Mouse (Mus musculus): ENCODE data around the gene Usp46. TPM values are rescaled to one million over a fixed set of nuclear protein-coding genes. Genes with fewer than 3 reads are reported as not detected.

The Usp46 gene
- total and polyA plus RNA-seq, 2 experiments, result 3.0 to 5.4 TPM

DNA sequence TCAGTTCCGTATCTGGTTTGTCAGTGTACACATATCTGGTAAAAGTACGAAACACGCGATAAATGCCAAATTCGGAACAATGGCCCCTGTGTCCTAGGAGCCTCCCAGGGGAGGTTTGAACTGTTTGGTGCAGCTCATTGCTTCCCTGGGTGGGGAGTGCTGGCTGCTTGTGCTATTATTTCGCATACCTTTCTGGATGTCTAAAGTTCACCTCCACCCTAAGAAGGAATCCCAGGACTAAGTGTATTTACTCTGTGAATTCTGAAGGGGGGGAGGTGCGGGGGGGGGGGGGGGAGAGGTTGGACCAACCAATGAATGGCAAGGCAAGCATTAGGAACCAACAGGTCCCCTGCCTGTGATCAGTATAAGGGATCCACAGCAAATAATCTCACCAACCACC lies 6.0 kb downstream of the Usp46 start:
- no peaks in the 10 kb centered on the region for H3K27me3 ChIP-seq (ENCODE audit: control insufficient read depth, insufficient read depth, low read length)
- peaks cover 43% of the 10 kb centered on the region; the same call in 1 of the 2 replicates for H3K79me2 ChIP-seq (ENCODE audit: control insufficient read depth, insufficient read depth, low read length)
- 86% methylated on average over 7 of the region's 7 CpGs for WGBS
- H3K36me3 ChIP-seq (ENCODE audit: control insufficient read depth, insufficient read depth, low read length), result no peaks in the 10 kb centered on the region
- H3K9ac ChIP-seq (ENCODE audit: low read depth, low read length), result no peak overlapping the region
- H3K27ac ChIP-seq (replicated peaks; ENCODE audit: insufficient read depth, low read depth, low read length), result no peak overlapping the region
- no peak for DNase-seq (ENCODE audit: extremely low read depth, low read depth, low spot score)
- TF ChIP-seq POLR2A (IDR thresholded peaks at IDR 0.05; ENCODE audit: extremely low read depth, insufficient read depth, low read length) (no peak), CTCF (IDR thresholded peaks at IDR 0.05; ENCODE audit: low read depth, low read length) (no peak)
- H3K4me1 ChIP-seq (ENCODE audit: control insufficient read depth, insufficient read depth, low read length), result peaks cover 19% of the 10 kb centered on the region
- H3K4me3 ChIP-seq (ENCODE audit: insufficient read depth, low read depth, low read length), result no peak overlapping the region

- DNase-seq (ENCODE audit: extremely low read depth, low read depth, low spot score), result no peak
- no peak overlapping the region for H3K9ac ChIP-seq (ENCODE audit: low read depth, low read length)
- no peak overlapping the region for H3K4me3 ChIP-seq (ENCODE audit: insufficient read depth, low read depth, low read length)
Measured at GRCm38 (mm10) chr5:74061408-74062047, 6.7 kb downstream of the Usp46 start.

DNA sequence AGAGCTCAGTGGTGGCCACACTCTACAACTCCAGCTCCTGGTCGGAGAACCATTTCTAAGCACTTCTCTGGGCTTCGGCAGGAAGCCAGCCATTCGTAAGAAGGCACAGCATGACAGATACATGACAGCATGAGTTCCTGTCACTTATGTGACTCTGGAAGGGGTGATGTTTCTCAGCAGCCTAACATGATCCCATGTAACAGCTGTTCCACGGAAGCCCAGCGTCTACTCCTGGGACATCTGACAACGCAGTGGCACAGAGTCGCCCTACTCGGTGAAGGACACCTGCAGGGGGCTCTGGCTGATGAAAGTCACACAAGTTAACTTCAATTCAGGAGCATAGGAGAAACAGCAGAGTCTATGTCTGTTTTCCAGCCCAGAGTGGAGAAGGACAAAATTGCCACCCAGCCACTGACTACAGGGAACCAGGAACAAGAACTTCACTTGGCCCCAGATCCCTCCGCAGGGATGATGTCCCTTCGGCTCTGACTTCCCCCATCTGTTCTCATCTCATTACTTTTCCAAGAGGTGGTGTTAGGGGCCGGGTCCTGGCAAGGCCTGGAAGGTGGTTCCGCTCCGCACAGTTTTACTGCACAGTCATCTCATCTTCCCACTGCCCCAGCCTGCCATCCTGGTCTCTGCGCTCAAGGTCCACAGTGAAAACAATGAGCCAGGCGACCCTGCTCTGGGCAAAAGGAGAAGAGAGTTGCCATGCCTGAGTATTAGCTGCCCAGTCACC lies 15.9 kb downstream of the Usp46 start:
- Histone ChIP-seq H3K27me3 (ENCODE audit: control insufficient read depth, insufficient read depth, low read length) (no peaks in the 10 kb centered on the region), H3K36me3 (ENCODE audit: control insufficient read depth, insufficient read depth, low read length) (no peaks in the 10 kb centered on the region), H3K27ac (replicated peaks; ENCODE audit: insufficient read depth, low read depth, low read length) (no peak overlapping the region), H3K4me3 (ENCODE audit: insufficient read depth, low read depth, low read length) (no peak overlapping the region), H3K4me1 (ENCODE audit: control insufficient read depth, insufficient read depth, low read length) (no peaks in the 10 kb centered on the region; the same call in 1 of the 2 replicates), H3K79me2 (ENCODE audit: control insufficient read depth, insufficient read depth, low read length) (peaks cover 42% of the 10 kb centered on the region; the same call in 1 of the 2 replicates), H3K9ac (ENCODE audit: low read depth, low read length) (no peak overlapping the region)
- WGBS, result 92% methylated on average over 15 of the region's 15 CpGs
- no peak for TF ChIP-seq POLR2A (IDR thresholded peaks at IDR 0.05; ENCODE audit: extremely low read depth, insufficient read depth, low read length)
- DNase-seq (ENCODE audit: extremely low read depth, low read depth, low spot score), result no peak

More at GRCm38 (mm10) chr5:74061408-74062047, 6.7 kb downstream of the Usp46 start:
- no peaks in the 10 kb centered on the region for H3K36me3 ChIP-seq (ENCODE audit: control insufficient read depth, insufficient read depth, low read length)
- no peak overlapping the region for H3K27ac ChIP-seq (replicated peaks; ENCODE audit: insufficient read depth, low read depth, low read length)
- TF ChIP-seq POLR2A (IDR thresholded peaks at IDR 0.05; ENCODE audit: extremely low read depth, insufficient read depth, low read length) (no peak), CTCF (IDR thresholded peaks at IDR 0.05; ENCODE audit: low read depth, low read length) (no peak)
- H3K79me2 ChIP-seq (ENCODE audit: control insufficient read depth, insufficient read depth, low read length), result peaks cover 48% of the 10 kb centered on the region; the same call in 1 of the 2 replicates
- 75% methylated on average over 18 of the region's 18 CpGs for WGBS
- H3K27me3 ChIP-seq (ENCODE audit: control insufficient read depth, insufficient read depth, low read length), result no peaks in the 10 kb centered on the region
- peaks cover 14% of the 10 kb centered on the region for H3K4me1 ChIP-seq (ENCODE audit: control insufficient read depth, insufficient read depth, low read length)

DNA sequence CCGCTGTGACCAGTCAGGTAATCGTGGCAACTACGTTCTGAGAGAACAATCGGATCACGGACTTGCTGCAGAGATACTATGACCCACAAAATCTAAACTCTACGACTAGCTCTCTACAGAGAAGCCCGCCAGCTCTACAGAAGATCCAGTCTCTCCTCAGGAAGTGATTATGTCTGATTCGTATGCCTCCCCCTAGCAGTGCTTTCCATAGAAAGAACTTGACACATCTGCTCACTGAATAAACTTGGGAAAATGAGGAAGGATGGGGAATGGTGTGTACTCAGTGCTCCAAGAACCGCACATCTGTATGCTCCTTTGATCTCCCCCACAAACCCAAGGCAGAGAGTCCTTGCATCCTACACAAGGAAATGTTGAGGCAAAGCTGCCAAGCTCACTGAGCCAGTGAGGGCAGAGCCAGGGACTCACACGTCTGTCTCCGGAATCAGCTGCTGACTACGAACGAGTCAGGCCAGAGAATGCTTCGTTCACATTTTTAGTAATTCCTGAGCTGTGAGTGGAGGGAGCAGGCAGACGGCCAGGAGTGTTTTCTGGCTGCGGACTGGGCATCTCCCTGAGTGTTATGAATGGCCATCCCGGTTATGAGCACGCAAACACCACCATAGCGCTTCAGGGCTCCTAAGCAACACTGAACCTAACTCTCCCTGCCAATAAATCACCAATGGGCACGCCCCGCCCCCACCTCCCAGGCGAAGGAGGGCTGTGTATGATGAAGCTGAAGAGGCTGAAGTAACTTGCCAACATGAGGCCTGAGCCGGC lies 16.6 kb downstream of the Usp46 start:
- Histone ChIP-seq H3K4me3 (ENCODE audit: insufficient read depth, low read depth, low read length) (no peak overlapping the region), H3K27me3 (ENCODE audit: control insufficient read depth, insufficient read depth, low read length) (no peaks in the 10 kb centered on the region), H3K9ac (ENCODE audit: low read depth, low read length) (no peak overlapping the region), H3K4me1 (ENCODE audit: control insufficient read depth, insufficient read depth, low read length) (no peaks in the 10 kb centered on the region; the same call in 1 of the 2 replicates), H3K27ac (replicated peaks; ENCODE audit: insufficient read depth, low read depth, low read length) (no peak overlapping the region), H3K36me3 (ENCODE audit: control insufficient read depth, insufficient read depth, low read length) (no peaks in the 10 kb centered on the region), H3K79me2 (ENCODE audit: control insufficient read depth, insufficient read depth, low read length) (peaks cover 41% of the 10 kb centered on the region; the same call in 1 of the 2 replicates)
- 90% methylated on average over 23 of the region's 23 CpGs for WGBS
- TF ChIP-seq CTCF (IDR thresholded peaks at IDR 0.05; ENCODE audit: low read depth, low read length), result no peak
- TF ChIP-seq POLR2A (IDR thresholded peaks at IDR 0.05; ENCODE audit: extremely low read depth, insufficient read depth, low read length), result no peak
- DNase-seq (ENCODE audit: extremely low read depth, low read depth, low spot score), result no peak

DNA sequence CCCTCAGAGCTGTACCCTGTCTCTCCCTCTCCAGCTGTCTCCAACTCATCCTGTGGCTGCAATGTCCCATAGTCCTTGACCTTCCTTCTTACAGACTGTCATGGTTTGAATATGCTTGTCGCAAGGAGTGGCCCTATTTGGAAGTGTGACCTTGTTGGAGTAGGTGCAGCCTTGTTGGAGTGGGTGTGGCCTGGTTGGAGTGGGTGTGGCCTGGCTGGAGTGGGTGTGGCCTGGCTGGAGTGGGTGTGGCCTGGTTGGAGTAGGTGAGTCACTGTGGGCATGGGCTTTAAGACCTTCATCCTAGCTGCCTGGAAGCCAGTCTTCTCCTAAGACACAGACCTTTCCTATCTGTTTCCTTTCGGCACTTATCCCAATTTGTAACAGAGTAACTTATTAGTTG lies 17.3 kb downstream of the Usp46 start:
- WGBS, result 100% methylated on average over 2 of the region's 2 CpGs
- Histone ChIP-seq H3K4me1 (ENCODE audit: control insufficient read depth, insufficient read depth, low read length) (no peaks in the 10 kb centered on the region; the same call in 1 of the 2 replicates), H3K27me3 (ENCODE audit: control insufficient read depth, insufficient read depth, low read length) (no peaks in the 10 kb centered on the region), H3K9ac (ENCODE audit: low read depth, low read length) (no peak overlapping the region), H3K27ac (replicated peaks; ENCODE audit: insufficient read depth, low read depth, low read length) (no peak overlapping the region), H3K36me3 (ENCODE audit: control insufficient read depth, insufficient read depth, low read length) (no peaks in the 10 kb centered on the region), H3K79me2 (ENCODE audit: control insufficient read depth, insufficient read depth, low read length) (peaks cover 34% of the 10 kb centered on the region; the same call in 1 of the 2 replicates), H3K4me3 (ENCODE audit: insufficient read depth, low read depth, low read length) (no peak overlapping the region)
- DNase-seq (ENCODE audit: extremely low read depth, low read depth, low spot score), result no peak
- TF ChIP-seq CTCF (IDR thresholded peaks at IDR 0.05; ENCODE audit: low read depth, low read length), result no peak
- no peak for TF ChIP-seq POLR2A (IDR thresholded peaks at IDR 0.05; ENCODE audit: extremely low read depth, insufficient read depth, low read length)

Measured in liver, adult 2 months (tissue).